Mouse (Mus musculus): Measurements from ENCODE around the gene Aspdh.
A peak's percentile ranks its signal among the peaks of the same experiment; 100 is the strongest.

Gene Aspdh

DNA sequence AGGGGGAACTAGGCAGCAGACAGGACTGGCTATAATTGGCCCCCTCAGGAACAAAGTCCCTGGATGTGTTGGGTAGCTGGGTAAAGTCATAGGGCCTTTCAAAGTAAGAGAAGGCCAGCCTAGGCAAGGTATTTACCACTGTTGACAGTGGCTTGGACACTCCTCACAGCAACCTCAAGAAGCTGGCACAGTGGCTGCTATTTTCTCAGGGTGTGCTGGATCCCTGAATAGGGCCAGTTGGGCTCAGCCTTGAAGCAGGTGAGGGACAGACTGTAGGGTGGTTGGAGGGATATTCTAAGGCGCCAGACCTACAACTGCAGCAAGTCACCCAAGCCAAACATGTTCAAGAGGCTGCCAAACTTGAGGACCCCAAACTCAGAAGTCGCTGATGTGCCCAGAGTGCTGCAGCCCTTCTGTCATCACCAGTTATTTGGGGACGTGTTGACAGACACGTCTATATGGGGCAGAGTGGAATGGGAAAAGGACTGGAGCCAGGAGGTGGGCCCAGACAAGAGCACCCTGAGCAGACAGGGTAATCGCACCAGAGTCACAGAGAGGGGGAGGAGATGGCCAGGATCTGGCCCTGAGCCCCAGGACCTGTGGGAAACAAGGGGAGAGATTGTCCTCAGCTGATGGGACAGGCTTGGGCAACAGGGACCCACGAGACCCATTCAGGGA lies 6.8 kb downstream of the Aspdh start:
- DNase-seq (ENCODE audit: low read depth, low spot score): no peak

DNA sequence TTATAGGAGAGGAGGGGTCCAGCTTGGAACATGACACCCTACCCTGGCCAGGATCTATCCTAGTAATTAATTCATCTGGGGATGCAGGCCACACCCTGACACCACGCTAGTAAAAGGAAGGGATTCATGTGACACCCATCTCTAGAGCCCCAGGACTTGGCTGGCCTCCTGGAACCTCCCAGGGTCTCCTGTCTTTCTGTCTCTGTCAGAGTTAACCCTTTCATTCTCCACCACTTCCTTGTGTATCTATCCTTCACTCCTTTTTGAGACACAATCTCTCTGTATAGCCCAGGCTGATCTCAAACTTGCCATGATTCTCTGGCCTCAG lies 7.3 kb downstream of the Aspdh start:
- DNase-seq (ENCODE audit: low read depth, low spot score): no peak

DNA sequence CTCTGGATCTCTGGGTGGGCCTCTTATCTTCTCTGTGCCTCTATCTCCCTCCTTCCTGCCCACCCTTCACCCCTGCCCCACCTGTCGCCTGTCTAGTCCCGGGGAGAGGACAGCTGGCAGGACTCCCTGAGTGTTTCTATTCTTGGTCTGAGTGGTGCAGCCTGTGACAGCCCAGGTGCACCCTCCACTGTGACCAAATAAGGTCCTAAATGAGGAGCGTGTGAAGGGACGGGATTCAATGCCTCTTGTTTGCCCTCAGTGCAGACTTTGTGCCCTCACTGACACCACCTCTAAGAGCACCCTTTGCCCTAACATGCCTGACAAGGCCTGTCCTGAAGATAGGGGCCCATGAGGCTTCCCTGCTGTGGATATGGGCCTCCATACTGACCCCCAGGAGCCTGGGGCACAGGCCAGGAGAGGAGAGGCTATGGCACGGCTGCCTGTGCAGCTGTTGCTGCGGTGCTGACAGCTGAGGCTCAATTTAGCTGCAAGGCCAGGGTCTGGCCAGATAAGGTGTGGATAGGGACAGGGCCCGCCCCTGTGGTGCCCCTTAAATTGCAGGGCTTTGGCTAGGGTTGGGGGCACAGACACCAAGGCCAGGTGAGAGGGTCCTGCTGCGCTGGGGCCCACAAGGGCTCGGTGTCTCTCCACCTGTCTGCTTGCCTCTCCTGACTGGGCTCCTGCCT lies 7.9 kb downstream of the Aspdh start:
- no peak for DNase-seq (ENCODE audit: low read depth, low spot score)

- no peak for DNase-seq (ENCODE audit: low read depth, low spot score)
These were observed 9.2 kb downstream of the Aspdh start for GRCm38 (mm10) chr7:44474419-44474818.

- DNase-seq (ENCODE audit: low read depth, low spot score): no peak
These were observed 9.9 kb downstream of the Aspdh start for GRCm38 (mm10) chr7:44475046-44475614.

GRCm38 (mm10) chr7:44482836-44483435 lies 17.7 kb downstream of the Aspdh start:
- no peak for DNase-seq (ENCODE audit: low read depth, low spot score)

DNA sequence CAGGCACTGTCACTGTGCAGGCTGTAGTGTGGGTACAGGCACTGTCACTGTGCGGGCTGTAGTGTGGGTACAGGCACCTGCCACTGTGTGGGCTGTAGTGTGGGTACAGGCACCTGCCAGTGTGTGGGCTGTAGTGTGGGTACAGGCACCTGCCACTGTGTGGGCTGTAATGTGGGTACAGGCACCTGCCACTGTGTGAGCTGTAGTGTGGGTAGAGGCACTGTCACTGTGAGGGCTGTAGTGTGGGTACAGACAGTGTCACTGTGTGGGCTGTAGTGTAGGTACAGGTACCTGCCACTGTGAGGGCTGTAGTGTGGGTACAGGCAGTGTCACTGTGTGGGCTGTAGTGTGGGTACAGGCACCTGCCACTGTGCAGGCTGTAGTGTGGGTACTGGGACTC lies 18.9 kb downstream of the Aspdh start:
- no peak for DNase-seq (ENCODE audit: low read depth, low spot score)

DNA sequence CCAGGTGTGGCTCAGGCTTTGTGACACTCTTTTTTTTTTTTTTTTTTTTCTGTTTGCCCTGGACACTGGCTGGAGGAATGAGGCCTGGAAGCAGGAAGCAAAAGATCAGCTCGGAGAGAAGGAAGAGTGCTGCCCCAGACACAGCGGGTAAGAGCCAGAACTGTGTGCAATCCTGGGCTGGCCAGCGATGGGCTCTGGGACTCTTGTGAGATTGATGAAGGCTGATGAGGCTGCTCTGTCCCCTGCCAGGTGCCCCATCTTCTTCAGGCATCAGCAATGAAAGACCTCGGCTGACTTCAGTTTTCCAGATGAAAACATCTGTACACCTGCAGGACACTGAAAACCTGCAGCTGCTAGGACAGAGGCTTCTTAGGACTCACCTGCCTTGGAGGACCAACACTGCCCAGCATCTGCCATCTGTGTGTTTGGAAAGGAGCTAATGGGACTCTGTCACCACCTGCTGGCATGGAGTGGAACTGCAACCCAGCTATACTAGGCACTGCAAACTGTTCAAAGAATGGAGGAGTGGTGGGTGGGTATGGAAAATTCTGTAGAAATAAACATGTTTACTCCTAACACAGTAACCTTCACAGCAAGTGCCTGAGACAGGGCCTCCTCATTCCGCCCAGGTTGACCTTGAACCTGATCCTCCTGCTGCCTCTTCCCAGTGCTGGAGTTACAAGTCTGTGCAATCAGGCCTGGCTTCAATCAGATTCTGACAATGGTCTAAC lies 19.8 kb downstream of the Aspdh start:
- DNase-seq (ENCODE audit: low read depth, low spot score): peak; percentile 80

DNA sequence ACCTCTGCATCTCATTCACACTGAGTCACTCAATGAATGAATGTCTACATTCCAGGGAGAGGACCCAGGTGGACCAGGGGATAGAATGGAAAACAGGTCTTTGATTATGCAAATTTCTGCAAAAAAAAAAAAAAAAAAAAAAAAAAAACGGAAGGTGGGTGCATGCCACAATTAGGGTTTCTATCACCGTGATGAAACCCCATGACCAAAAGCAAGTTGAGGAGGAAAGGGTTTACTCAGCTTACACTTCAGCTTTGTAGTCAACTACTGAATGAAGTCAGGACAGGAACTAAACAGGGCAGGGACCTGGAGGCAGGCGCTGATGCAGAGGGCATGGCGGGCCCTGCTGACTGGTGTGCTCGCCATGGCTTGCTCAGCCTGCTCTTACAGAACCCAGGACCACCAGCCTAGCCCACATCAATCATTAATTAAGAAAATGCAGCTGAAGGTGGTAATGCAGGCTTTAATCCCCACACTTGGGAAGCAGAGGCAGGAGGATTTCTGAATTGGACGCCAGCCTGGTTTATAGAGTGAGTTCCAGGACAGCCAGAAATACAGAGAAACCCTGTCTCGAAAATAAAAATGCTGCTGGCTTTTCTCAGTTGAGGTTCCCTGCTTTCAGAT lies 20.5 kb downstream of the Aspdh start:
- no peak for DNase-seq (ENCODE audit: low read depth, low spot score)

DNA sequence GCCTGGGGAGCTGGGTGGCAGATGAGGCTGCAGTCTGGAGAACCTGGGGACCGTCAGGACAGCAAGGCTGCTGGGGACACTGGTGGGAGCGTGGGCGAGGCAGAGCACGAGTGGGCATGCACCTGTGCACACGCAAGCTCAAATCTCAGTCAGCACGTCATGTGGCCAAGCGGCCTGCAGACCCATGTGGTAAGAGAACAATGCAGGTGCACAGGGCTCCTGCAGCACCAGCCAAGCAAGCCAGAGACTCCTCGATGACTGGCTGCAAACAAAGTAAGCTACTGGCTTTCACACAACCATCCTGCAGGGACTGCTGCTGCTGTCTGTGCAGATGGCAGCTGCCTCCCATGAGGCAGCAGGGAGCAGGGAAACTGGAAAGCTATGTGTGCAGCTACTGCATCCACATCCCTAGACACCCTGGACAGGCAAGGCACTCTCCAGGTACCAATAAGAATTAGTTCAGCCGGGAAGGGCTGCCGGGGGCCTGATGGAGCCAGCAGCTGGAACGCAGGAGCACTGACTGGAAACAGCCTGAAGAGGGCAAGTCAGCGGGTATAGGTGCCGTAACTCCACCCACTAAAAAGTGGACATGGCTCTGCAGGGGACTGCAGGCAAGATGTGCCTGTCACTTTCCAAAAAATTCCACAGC lies 21.9 kb downstream of the Aspdh start:
- DNase-seq (ENCODE audit: low read depth, low spot score): no peak

GRCm38 (mm10) chr7:44487936-44488335 lies 22.7 kb downstream of the Aspdh start:
- no peak for DNase-seq (ENCODE audit: low read depth, low spot score)

- no peak for DNase-seq (ENCODE audit: low read depth, low spot score)
These were observed 23.4 kb downstream of the Aspdh start for GRCm38 (mm10) chr7:44488545-44488944.

GRCm38 (mm10) chr7:44490281-44490680 lies 25.1 kb downstream of the Aspdh start:
- DNase-seq (ENCODE audit: low read depth, low spot score): no peak

- DNase-seq (ENCODE audit: low read depth, low spot score): no peak
These were observed 26.2 kb downstream of the Aspdh start for GRCm38 (mm10) chr7:44491391-44491790.

DNA sequence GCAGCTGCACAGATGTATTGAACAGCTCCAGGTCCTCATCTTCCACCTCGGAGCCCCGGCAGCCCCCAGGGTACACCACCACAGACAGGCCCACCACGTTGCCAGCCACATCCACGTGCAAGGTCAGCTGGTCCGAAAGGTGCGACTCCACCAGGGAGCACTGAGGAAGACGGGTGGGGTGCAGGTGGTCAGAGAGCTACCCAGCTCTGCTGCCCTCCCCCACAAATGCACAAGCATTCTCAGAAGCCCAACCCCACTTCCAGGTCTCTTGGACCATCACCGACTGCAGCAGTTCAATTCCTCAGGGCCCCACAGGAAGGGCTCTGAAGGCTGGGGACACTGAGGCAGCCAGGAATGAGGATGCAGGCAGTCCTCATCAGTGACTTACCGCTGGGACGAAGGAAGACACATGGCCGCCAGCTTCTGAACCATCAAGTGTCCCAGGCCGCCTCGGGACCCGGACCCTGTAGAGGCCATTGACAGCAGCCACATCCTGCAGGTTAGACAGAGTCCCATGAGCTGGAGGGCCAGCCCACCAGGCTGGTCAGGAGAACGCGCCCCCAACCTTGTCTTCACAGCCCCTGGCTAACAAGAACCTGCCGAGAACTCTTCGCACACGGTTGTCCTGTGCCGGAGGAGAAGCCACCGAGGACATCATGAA lies 27.1 kb downstream of the Aspdh start:
- DNase-seq (ENCODE audit: low read depth, low spot score): no peak

- DNase-seq (ENCODE audit: low read depth, low spot score): no peak
These were observed 29.5 kb downstream of the Aspdh start for GRCm38 (mm10) chr7:44494681-44495080.

DNA sequence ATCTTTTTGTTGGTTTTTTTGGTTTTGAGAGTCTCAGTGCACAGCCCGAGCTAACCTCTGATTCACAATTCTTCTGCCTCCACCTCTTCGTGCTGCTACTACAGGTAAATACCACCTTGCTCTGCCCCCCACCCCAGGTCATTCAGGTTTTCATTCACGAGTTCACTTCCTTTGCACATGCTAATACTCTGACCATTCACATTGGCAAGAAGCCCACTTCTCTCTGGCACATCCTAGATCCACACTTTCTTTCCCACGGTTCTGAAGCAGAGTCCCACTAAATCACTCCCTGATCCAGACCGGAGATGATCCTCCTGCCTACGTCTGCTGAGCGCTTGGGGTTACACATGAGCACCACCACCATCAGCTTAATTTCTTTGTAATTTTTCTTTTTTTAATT lies 29.9 kb downstream of the Aspdh start:
- DNase-seq (ENCODE audit: low read depth, low spot score): no peak

DNA sequence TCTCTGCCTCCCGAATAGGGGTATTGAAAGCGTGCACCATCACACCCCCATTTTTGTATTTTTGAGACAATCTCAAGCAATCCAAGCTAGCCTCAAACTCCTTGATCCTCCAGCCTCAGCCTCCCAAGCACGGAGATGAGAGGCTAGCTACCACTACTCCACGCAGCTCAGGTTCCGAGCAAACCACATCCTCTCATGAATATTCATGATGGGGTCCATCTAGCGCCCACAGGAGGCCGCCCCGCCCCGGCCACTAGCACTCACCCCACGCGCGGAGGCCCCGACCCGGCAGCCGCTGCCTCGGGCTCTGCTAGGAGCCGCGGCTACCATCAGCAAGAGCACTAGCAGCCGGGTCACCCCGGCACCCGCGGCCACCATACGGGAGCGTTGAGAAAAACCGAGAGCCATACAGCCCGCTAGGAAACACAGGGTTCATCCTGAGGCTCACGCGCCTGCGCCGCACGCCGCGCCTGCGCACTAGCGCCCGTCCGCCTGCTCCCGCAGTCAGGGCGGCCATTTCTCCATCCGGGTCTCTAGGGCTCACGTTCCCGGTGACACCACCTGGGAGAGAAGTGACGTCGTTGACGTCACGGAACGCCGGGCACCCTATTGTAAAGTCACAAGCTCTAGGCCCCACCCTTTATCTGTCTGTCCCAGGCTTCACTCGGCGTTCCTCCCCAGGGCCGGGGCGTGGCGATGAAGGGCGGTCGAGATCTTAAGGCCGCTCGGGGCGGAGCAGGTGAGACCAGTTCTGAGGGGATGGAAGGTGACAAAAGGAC lies 31.0 kb downstream of the Aspdh start, which contains the start of the genes Emc10 and Fam71e1:
Gene Emc10, minus strand, starts transcription at position 538 of the 779 bp plus-strand sequence.
Gene Fam71e1, plus strand, starts transcription at position 590 of the 779 bp plus-strand sequence.
- peak; percentile 100 for DNase-seq (ENCODE audit: low read depth, low spot score)

- no peak for DNase-seq (ENCODE audit: low read depth, low spot score)
These were observed 31.5 kb downstream of the Aspdh start for GRCm38 (mm10) chr7:44496771-44497109.
